Mouse (Mus musculus) adrenal gland (tissue): ENCODE results near the gene Sphk2.

ENCODE experiments used
- intact Hi-C: fragments of 180-260 bp; cut with DNase I; formaldehyde crosslinking; loops from one replicate; pipeline ENCODE4 v1.15.1; 2025
- long read RNA-seq, 2 experiments: library from polyadenylated mRNA; unstranded; transcript quantifications; one replicate each; pipeline ENCODE4 v2.0.0; 2020; ENCODE audit warnings: borderline replicate concordance in 1 of 2; ENCODE audit not compliant: insufficient replicate concordance in 1 of 2

Gene Sphk2
- long read RNA-seq, experiment 1, partial matches to known transcripts, result 5 of 16 reads
- long read RNA-seq, experiment 1, other reads (novel, unspliced or antisense), result 6 of 16 reads
- long read RNA-seq, experiment 2, partial matches to known transcripts, result 0 of 10 reads
- long read RNA-seq, experiment 2, other reads (novel, unspliced or antisense), result 5 of 10 reads

DNA sequence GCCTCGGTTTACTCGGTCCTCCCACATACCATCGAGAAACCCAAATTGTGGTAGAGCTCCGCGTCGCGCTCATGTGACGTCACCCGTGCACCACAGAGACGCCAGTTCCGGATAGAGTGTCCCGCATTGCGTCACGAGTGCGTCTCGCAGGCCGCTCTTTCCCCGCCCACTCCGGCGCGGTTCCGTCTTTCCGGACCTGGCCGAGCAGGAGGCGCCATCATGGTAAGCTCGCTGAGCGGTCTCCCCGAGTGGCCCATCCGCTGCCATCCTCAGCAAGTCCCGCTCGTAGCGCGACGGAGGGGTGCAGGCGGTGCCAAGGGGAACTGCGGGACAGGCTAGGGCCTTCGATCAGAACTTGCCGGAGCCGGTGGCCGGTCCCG, at the start of gene Sphk2:
Gene Sphk2, minus strand, starts transcription at position 85 of the 380 bp plus-strand sequence.
- intact Hi-C loops, result no loop called here

DNA sequence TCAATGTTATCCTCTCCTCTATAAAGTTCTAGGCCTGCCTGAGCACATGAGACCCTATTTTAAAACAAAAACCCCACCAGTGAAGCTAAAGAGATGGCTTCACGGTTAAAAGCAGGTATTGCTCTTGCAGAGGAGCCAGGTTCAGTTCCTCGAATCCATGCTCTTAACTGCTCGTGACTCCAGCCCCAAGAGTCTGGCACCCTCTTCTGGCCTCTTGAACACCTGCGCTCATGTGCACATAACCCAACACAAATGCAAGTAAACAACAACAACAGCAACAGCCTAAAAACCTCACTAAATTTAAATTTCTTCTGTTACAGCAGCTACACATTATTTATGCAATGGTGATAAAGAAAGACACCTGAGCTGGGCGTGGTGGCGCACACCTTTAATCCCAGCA, 49.7 kb upstream of the Sphk2 start:
- intact Hi-C loops, result no loop called here

DNA sequence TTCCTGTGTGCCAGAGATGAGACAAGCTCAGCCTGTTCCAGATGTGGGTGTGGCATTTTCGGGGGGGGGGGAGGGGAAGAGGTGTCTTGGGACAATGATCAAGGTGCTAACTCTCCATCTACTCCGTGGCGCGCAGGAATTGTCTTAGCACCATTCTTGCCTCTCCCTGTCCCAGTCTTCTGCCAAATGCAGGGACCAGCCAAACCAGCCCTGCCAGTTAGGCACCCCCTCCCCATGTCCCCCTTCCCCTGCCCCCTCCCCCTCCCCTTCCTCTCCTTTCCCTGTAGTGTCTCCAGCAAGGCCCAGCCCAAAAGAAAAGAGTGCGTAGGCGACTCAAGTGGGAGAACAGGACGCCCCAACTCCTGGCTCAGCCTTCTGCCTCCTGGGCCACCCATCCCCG, 49.0 kb upstream of the Sphk2 start:
- intact Hi-C loops, result no loop called here

DNA sequence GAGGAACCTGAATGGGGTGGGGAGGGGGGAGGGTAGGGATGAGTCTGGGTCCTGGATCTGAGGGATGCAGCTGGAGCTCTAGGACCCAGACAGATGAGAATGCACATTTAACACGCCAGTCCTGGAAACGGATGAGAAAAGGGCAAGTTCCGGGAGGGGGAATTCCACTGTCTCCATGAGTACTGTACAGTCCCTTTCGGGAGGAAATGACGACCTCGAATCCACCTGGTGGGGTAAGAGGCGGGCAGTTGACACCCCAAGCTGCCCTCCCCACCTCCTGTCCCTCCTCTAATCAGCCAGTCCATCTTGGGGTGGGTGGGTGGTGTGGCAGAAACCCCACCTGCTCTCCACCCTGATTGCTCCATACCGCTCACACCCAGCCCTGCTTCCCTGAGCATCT, 48.2 kb upstream of the Sphk2 start:
- intact Hi-C loops, result no loop called here

DNA sequence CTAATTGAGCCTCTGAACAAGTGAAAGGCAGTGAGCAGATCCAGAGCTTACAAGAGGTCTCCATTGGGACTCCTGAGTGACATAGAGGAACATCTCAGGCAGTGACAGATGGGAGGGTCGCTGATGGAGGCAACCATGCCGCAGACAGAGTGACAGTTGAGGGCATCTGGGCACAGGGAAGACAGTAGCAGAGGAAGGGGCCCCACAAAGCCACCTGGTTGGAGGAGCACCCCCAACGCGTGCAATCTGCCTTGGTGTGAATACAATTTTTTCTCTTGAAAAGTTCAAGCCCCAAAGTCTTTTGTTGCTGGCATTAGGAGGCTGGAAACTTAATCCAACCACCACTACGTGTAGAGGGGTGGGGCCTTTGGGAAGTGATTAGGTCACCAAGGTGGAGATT, 42.3 kb upstream of the Sphk2 start:
- intact Hi-C loops, result no loop called here

DNA sequence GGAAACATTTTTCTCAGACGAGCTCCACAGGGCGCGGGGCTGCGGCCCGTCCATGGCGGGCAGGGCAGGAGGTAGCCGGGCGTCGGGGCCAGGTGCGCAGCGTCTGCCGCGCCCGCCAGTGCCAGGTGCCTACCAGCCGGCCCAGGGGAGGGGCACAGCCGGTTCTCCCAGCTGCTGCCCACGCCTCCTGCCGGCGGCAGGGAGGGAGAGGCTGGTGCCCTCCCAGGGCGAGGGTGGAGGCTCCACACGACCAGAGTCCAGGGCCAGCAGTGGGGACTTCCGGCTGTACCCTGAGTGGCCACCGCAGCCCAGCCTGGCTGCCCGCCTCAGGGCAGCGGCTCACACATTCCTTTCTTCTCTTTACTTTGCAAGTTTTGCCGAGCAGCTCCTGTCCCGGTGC, 41.6 kb upstream of the Sphk2 start:
- intact Hi-C loops, result no loop called here

DNA sequence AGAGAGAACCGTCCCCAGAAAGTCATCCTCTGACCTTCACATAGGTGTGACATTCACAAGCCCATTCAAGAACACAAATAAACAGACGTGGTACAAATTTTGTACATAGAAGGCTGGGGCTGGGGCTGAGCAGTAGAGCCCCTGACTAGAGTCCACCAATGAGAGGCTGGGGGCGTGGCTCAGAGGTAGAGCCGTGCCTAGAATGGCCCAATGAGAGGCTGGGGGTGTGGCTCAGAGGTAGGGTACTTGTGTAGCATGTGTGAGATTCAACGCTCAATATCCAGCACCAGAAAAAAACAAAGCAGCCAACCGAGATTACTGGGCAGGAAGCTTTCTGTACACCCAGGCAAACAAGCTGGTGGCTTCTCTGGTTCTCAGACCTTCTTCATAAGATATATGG, 37.9 kb upstream of the Sphk2 start:
- intact Hi-C loops, result no loop called here

DNA sequence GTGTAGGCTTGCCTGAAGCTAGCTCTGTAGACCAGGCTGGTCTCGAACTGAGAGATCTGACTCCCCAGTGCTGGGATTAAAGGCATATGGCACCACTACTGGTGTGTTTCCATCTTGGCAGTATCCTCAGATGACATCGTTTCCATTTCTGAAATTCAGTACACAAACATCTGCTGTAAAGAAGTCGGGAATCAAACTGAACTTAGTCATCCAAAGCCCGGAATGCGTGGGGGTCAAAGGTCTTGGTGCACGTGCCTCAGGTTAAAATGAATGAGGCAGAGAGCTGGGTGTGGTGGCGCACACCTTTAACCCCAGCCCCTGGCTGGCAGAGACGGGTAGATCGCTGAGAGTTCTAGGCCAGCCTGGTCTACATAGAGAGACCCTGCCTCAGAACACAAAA, 32.4 kb upstream of the Sphk2 start:
- intact Hi-C loops, result no loop called here

DNA sequence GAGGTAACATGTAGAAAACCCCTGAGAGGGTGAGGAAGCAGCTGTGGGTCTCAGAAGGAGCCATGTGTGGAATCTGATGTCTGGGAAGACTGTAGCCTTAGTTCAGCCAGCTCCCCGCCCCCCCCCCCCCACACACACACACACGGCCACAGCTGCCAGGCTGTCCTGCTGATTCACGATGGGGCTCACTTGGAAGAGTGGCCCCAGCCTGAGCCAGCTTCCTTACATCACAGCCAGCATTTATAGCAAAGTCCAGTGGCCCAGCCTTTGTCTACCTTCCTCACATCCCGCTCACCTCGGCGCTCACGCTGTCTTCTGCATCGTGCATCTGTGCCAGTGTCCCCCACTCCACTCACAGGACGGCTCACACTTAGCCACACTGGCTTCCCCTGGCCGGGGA, 31.6 kb upstream of the Sphk2 start:
- intact Hi-C loops, result no loop called here

DNA sequence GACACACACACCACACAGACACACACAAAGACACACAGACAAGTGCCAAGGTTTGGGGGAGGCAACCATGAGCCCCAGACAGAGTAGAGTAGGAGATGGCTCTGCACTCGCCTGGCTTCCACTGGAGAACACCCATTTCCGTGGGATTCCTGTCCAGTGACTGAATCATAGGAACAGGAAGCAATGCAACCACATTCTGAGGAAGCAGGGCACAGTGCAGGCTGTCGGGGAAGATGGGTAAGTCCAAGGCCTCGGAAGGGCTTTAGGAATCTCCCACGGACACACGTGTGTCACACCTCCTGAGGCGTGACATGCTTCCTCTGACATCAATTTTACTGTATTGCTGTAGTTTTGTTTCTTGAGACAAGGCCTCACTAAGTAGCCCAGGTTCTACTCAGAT, 30.3 kb upstream of the Sphk2 start:
- intact Hi-C loops, result no loop called here

DNA sequence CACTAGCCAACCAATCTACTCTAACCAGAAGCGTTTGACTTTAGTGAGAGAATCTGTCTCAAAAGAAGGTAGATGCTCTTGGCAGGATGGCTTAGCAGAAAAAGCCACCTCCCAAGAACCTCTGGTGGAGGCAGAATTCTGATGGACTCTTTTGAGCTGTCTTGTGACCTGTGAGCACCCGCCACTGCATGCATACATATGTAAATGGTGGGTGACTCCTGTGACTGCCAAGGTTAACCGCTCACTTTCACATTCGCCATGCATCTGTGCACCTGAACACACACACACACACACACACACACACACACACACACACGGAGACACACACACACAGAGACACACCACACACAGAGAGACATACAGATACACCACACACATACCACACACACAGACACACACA, 29.6 kb upstream of the Sphk2 start:
- intact Hi-C loops, result no loop called here

DNA sequence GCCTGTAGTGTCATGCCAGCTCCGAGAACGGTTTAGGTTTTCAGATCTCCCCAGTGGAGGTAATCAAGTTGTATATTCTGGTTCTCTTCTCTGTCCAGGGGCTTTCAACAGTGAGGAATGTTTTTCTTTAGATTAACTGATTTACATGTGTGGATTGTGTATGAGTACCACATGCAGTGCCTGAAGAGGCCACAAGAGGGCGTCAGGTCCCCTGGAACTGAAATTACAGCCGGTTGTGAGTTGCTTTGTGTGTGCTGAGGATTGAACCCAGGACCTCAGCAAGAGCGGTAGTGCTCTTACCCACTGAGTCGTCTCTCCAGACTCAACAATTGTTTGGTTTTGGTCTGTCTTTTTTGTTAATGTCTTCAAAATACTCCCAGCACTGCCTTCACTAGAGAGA, 28.7 kb upstream of the Sphk2 start:
- intact Hi-C loops, result no loop called here

DNA sequence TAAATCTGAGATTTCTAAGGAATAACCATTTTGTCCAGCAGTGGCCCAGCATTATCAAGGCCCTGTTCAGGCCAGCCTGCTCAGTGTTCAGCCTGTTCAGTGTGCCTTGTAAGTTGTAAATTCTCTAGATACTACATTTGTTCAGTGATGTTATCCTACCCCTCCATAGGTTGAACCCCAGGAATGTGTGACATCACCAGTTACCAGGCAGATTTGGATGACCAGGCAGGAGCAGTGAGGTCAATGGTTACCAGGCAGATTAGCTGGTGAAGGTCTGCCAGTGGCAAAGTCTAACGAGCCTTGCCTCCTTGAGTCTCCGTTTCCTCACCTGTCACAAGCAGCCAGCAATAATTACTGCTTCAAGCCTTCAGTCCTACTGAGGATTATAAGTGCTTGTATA, 26.6 kb upstream of the Sphk2 start:
- intact Hi-C loops, result no loop called here

DNA sequence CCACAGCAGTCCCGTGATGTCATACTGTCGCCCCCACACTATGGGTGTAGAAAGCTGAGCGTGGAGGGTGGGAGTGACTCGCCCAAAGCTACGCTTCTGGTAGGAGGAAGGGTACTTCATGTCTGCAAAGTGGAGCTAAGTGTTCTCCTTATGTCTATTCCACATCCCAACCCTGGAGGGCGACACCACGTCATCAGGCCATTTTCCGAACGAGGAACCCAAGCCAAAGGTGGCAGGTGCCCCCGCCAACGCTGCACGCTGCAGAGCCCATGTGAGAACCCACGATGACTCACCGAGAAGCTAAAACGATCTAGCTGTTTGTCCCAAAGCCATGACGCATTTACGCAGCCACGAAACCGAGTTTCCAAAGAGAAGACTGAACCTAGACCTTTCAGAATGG, 24.5 kb upstream of the Sphk2 start:
- intact Hi-C loops, result no loop called here

DNA sequence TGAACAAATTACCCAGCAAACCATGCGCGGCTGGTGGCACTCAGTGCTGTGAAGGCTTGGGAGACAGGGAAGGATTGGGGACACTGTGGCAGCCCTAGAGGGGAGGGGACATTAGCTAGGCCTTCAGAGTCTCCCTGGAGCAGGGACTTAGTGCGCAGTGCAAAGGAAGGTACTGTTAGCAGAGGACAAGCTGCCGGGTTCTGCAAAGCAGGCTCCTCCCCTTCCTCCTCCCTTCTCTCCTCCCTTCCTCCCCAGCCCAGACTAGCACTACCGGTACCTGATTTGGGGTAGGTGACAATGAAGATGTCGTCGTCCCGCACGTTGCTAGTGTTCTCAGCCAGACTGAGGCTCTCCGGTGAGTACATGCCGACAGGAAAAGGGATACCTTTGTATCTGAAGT, 24.0 kb upstream of the Sphk2 start:
- intact Hi-C loops, result no loop called here

DNA sequence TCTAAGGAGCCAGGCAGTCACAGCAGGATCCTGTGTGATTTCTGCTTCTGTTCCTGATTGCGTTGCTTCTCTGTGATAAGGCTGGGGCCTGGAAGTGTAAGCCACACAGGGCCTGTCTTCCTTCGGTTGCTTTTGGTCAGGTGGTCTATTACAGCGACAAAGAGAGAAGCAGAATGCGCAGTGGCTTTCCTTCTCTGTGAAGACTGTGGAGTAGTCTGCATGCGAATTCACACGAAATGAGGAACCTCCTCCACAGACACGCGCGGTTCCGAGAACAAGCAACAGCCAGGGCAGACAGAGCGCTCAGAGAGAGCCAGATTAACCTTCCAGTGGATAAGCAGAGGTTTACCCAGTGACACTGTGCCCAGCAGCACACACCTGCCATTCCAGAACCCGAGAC, 23.5 kb upstream of the Sphk2 start:
- intact Hi-C loops, result no loop called here

DNA sequence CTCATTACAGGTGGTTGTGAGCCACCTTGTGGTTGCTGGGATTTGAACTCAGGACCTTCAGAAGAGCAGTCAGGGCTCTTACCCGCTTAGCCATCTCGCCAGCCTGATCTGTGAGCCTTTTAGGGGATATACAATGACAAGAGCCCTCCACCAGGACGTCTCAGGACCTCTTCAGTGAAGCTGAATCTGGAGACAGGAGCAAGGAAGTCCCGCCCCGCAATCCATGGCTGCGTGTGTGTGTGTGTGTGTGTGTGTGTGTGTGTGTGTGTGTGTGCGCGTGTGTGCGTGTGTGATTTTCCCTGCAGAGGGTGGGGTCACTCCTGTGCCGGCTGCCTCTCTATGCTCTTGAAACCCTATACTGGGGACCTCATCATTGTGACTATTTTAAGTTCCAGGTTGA, 22.0 kb upstream of the Sphk2 start:
- intact Hi-C loops, result loop anchor here (1.0 to 5.0 kb wide), 3 partner anchors 61 to 267 kb away; no protein-coding TSS in a partner anchor

DNA sequence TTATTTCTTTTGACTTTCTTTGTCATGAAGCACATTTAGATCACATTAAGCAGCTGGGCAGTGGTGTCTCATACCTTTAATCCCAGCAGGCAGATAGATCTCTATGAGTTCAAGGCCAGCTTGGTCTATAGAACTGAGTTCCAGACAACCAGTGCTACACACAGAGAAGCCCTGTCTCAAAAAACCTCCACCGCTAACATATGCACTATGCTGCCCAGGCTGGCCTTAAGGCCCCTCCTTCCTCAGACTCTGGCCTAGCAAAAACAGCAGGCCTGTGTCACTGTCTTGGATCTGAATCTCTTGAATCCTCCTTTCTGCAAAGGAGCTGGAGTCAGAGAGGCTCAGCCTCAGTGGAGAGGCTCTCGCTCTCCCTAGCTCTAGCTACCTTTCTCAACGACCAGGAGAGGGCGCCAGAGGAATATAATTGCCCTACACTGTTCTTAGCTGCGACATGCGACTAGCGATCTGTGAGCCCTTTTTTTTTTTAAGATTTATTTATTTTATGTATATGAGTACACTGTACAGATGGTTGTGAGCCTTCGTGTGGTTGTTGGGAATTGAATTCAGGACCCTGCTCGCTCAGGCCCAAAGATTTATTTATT, 21.5 kb upstream of the Sphk2 start:
- intact Hi-C loops, result loop anchor here (1.0 to 5.0 kb wide), 3 partner anchors 62 to 268 kb away; no protein-coding TSS in a partner anchor

DNA sequence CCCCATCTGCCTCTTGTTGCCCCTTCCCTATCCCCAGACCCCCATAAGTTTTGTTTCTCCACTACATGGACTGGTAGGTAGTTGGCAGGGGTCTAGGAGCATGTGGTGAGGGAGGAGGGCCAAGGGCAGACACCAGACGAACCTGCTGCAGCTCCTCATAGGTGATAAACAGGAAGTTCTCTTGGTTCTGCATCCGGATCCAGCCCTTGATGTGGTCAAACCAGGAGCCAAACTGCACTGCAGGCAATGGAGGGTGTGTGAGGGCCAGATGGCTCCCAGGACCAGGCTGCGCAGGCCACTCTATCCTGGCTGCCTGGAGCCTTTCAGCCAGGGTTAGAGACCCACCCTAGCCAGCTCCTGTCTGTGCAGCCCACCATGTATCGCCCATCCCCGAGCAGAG, 15.7 kb upstream of the Sphk2 start:
- intact Hi-C loops, result no loop called here

DNA sequence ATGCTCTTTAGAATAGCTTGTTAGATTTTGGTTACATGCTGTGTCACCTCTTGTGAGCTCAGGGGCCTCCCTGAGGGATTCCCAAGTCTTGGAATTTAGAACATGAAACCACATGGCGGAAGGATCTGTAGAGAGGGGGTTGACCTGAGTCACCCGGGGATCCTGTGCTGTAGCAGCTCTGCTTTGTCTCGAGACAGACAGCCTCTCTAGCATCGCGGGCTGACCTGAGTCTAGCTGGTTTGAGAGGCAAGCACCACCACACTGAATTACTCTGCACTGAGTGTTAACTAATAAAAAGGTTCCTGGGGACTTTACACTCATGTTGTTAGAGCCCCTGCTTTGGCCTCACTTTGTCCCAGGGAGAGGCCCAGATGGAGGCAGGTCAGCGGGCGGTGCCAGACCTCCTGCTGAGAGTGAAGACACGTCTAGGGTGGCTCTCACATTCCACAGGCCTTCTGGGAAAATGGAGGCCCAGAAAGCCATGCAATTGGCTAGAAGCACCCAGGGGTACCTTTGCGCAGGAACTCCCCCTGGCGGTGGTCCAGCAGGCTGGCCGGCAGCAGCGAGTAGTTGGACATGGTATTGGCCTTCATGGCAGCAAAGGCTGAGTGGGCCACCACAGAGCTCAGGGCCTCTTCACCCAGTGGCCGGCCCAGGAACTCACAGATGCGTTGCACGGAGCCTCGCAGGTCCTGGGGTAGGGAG, 13.1 kb upstream of the Sphk2 start:
- intact Hi-C loops, result no loop called here

DNA sequence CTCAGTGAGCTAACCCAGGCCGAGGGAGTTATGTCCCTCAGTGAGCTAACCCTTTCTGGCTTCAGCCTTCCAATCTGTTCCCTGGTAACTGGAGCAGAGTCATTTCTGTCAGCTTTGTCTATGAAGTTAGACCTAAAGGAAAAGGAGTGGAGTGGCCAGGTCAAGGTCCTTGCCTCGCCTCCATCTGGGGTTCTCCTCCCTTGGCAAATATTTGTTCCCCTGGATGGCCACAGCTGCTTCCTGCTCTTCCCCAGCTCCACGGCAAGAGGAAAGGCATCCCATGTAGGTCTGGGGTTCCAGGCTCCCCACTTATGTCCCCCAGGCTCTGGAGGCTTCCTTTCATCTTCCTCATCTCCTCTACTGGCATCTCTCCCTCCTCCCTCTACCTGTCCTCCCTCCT, 9.8 kb upstream of the Sphk2 start:
- intact Hi-C loops, result no loop called here

DNA sequence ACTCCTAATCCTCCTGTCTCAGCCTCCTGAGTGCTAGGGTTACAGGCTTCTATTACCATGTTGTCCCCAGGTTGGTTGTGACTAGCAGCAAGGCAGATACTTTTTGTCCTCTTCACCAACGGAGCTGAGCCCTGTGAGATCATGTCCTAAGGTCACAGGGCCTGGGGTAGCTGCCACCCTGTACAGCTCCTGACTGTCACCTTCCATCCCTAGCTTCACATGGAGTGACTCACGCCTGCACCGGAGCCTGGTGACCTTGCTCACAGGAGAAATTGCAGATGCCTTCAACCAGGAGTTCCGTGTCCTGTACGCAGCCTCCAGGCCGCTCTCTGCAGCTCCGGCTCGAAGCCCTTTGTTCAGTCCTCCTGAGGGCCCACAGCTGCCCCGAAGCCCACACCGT, 8.6 kb upstream of the Sphk2 start:
- intact Hi-C loops, result no loop called here

DNA sequence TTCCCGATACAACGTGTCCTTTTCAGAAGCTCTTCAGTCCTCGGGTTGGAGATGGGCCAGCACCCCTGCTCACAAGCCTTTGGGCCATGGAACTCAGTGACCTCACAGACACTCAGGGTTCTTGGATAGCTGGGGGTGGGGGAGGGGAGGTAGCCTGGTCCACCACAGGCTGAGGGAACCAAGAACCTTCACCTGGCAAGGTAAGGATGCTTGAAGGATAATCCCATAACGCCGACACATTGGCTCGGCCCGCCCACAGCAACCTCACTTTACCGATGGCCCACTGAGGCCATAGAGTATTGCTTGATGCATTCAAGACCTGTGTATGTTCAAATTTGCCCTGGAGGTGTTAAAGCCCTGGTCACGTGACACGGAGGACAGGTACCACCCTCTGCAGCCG, 7.9 kb upstream of the Sphk2 start, which contains the start of gene Spaca4:
Gene Spaca4, minus strand, starts transcription at position 101 of the 400 bp plus-strand sequence.
- intact Hi-C loops, result no loop called here
